Comparison of ENCODE assay signal across 20 mouse cellular contexts in genomic region chr11:61617293-61617975, GRCm38 (mm10). TPM values are rescaled to one million over a fixed set of nuclear protein-coding genes. Genes with fewer than 3 reads are reported as not detected.
A peak's percentile ranks its signal among the peaks of the same experiment; 100 is the strongest.
DNase-seq lines count a peak whose midpoint lies in the region; ATAC-seq and TF ChIP-seq lines count a peak whose summit lies in the region.
"Had no signal": no experiment of that assay in that cellular context is flagged by ENCODE, and none has a peak within 500 bp of the region (broad histone marks: within the 10 kb centered on the region; RNA-seq: fewer than 3 reads in every experiment).

No protein-coding gene starts in this region.

- peaks cover 32% of the 10 kb centered on the region for H3K4me1 ChIP-seq in heart, embryonic 15.5 days (replicated peaks)
- H3K4me1 ChIP-seq in lung, adult 2 months (ENCODE audit: control insufficient read depth, insufficient read depth, low read length) = peaks cover 18% of the 10 kb centered on the region
- H3K4me1 ChIP-seq in midbrain, postnatal 0 days (ENCODE audit: insufficient read depth, low read length) = peaks cover 4% of the 10 kb centered on the region; the same call in 1 of the 2 replicates
- H3K4me1 ChIP-seq: liver, embryonic 13.5 days had no signal

- H3K4me3 ChIP-seq in heart, embryonic 15.5 days = no peak overlapping the region
- H3K4me3 ChIP-seq in lung, adult 2 months (replicated peaks; ENCODE audit: extremely low read depth, low read depth, low read length) = peak overlapping the region; percentile 26
- no peak overlapping the region for H3K4me3 ChIP-seq in midbrain, postnatal 0 days (ENCODE audit: low read depth, low read length)
- H3K4me3 ChIP-seq: embryonic facial prominence, embryonic 15.5 days; forebrain, embryonic 10.5 days; limb, embryonic 13.5 days; liver, embryonic 13.5 days; lung, embryonic 15.5 days; midbrain, embryonic 15.5 days; neural tube, embryonic 15.5 days had no signal

- no peak for DNase-seq in heart, postnatal 14 days
- no peak for DNase-seq in lung, adult 2 months
- DNase-seq in lung, postnatal 14 days = no peak
- peak; percentile 30 for DNase-seq in adipocyte (ENCODE audit: low spot score)
- DNase-seq in lung, postnatal 36 days = peak; percentile 38
- no peak for DNase-seq in midbrain, postnatal 0 days (ENCODE audit: low spot score)
- DNase-seq: liver, embryonic 13.5 days; right cerebral cortex, postnatal 14 days; thymus, postnatal 14 days had no signal

- no peaks in the 10 kb centered on the region for H3K36me3 ChIP-seq in heart, embryonic 15.5 days
- H3K36me3 ChIP-seq in midbrain, postnatal 0 days (ENCODE audit: insufficient read depth, low read length) = no peaks in the 10 kb centered on the region
- H3K36me3 ChIP-seq: embryonic facial prominence, embryonic 15.5 days; forebrain, embryonic 10.5 days; limb, embryonic 13.5 days; liver, embryonic 13.5 days; lung, embryonic 15.5 days; midbrain, embryonic 15.5 days; neural tube, embryonic 15.5 days had no signal

- WGBS in heart, embryonic 15.5 days = 63% methylated on average over 7 of the region's 7 CpGs
- WGBS in lung, adult 2 months = 56% methylated on average over 7 of the region's 7 CpGs
- 86% methylated on average over 7 of the region's 7 CpGs for WGBS in midbrain, postnatal 0 days

- ATAC-seq in heart, embryonic 15.5 days (replicated peaks; ENCODE audit: insufficient number of reproducible peaks, insufficient read depth, low FRiP score, low read depth) = no peak
- ATAC-seq in midbrain, postnatal 0 days (ENCODE audit: low FRiP score) = no peak
- ATAC-seq: hindbrain, postnatal 0 days; intestine, postnatal 0 days; midbrain, embryonic 15.5 days had no signal

- no peak overlapping the region for H3K4me2 ChIP-seq in heart, embryonic 15.5 days
- no peak overlapping the region for H3K4me2 ChIP-seq in midbrain, postnatal 0 days (ENCODE audit: low read depth, low read length, poor library complexity, severe bottlenecking)
- H3K4me2 ChIP-seq: embryonic facial prominence, embryonic 15.5 days; liver, embryonic 13.5 days; lung, embryonic 15.5 days; midbrain, embryonic 15.5 days; neural tube, embryonic 15.5 days had no signal

- 0 out of 2 replicates have a peak overlapping the region, but pooled peaks have one; percentile 23 for H3K27ac ChIP-seq in heart, embryonic 15.5 days
- no peak overlapping the region for H3K27ac ChIP-seq in midbrain, postnatal 0 days (ENCODE audit: low read depth, low read length)
- H3K27ac ChIP-seq: forebrain, embryonic 10.5 days; hindbrain, postnatal 0 days; liver, embryonic 13.5 days; lung, embryonic 15.5 days; midbrain, embryonic 15.5 days; neural tube, embryonic 15.5 days had no signal

- TF ChIP-seq POLR2A in lung, adult 2 months (IDR thresholded peaks at IDR 0.05; ENCODE audit: borderline replicate concordance, extremely low read depth, low read depth, low read length) = peak; percentile 16; the same call in 1 of the 2 replicates

- no peak overlapping the region for H3K9ac ChIP-seq in heart, embryonic 15.5 days
- H3K9ac ChIP-seq in midbrain, postnatal 0 days (replicated peaks; ENCODE audit: low read length, poor library complexity, severe bottlenecking) = no peak overlapping the region
- H3K9ac ChIP-seq: embryonic facial prominence, embryonic 15.5 days; liver, embryonic 13.5 days; lung, embryonic 15.5 days; midbrain, embryonic 15.5 days; neural tube, embryonic 15.5 days had no signal

- no peak for TF ChIP-seq CTCF in lung, adult 2 months (IDR thresholded peaks at IDR 0.05; ENCODE audit: insufficient read depth, low read length)
- TF ChIP-seq CTCF in midbrain, postnatal 0 days (IDR thresholded peaks at IDR 0.05) = no peak

- H3K9me3 ChIP-seq in heart, embryonic 15.5 days (replicated peaks) = no peaks in the 10 kb centered on the region
- no peaks in the 10 kb centered on the region for H3K9me3 ChIP-seq in midbrain, postnatal 0 days (ENCODE audit: low read length)
- H3K9me3 ChIP-seq: embryonic facial prominence, embryonic 15.5 days; forebrain, embryonic 10.5 days; limb, embryonic 13.5 days; liver, embryonic 13.5 days; lung, embryonic 15.5 days; midbrain, embryonic 15.5 days; neural tube, embryonic 15.5 days had no signal

- H3K27me3 ChIP-seq in heart, embryonic 15.5 days = no peaks in the 10 kb centered on the region
- H3K27me3 ChIP-seq in midbrain, postnatal 0 days (ENCODE audit: insufficient read depth, low read length) = no peaks in the 10 kb centered on the region
- H3K27me3 ChIP-seq: embryonic facial prominence, embryonic 15.5 days; limb, embryonic 13.5 days; lung, embryonic 15.5 days; midbrain, embryonic 15.5 days; neural tube, embryonic 15.5 days had no signal

- intact Hi-C loops in heart, postnatal 14 days (cut with DNase I) = no loop called here

RNA-seq across cellular contexts. Expression of gene Grap, which starts 35.6 kb away (rescaled TPM):
- polyA plus RNA-seq in heart, embryonic 15.5 days (2015; fragmentation: Nextera tagmentation; extraction: Ambion mirVana) = 9.3 and 13.5 TPM in 2 replicates
- 10 to 100 TPM; 13.9 to 15.4 TPM for total RNA-seq in heart, postnatal 14 days (2021)
- polyA plus RNA-seq in lung, adult 2 months (2012; rRNA removed) = 77.0 and 86.0 TPM in 2 replicates
- 5.1 and 6.6 TPM in 2 replicates for total RNA-seq in midbrain, postnatal 0 days (2014; rRNA removed)
- 5.8 and 5.9 TPM in 2 replicates for polyA plus RNA-seq in midbrain, postnatal 0 days (2015; fragmentation: Nextera tagmentation; extraction: Ambion mirVana)

RNA-seq across cellular contexts. Expression of gene Epn2, which starts 37.9 kb away (rescaled TPM):
- polyA plus RNA-seq in heart, embryonic 15.5 days (2015; fragmentation: Nextera tagmentation; extraction: Ambion mirVana) = 20.2 and 20.5 TPM in 2 replicates
- 10 to 100 TPM; 23.4 to 29.8 TPM for total RNA-seq in heart, postnatal 14 days (2021)
- 74.0 and 84.5 TPM in 2 replicates for polyA plus RNA-seq in lung, adult 2 months (2012; rRNA removed)
- total RNA-seq in midbrain, postnatal 0 days (2014; rRNA removed) = 74.3 and 86.4 TPM in 2 replicates
- 67.9 and 74.9 TPM in 2 replicates for polyA plus RNA-seq in midbrain, postnatal 0 days (2015; fragmentation: Nextera tagmentation; extraction: Ambion mirVana)
- total RNA-seq: granulocyte monocyte progenitor cell, adult 5-6 weeks; hematopoietic stem cell, adult 5-6 weeks had no signal

Comparison
In these comparisons a context has a peak if more than half of its experiments do, and no peak if none do; other contexts are left out.
1. DNase-seq: peak in adipocyte (single experiment) and lung, postnatal 36 days (single experiment); none in heart, postnatal 14 days (0 of 2), lung, adult 2 months (single experiment), lung, postnatal 14 days (single experiment) and midbrain, postnatal 0 days (single experiment).